Mouse (Mus musculus): ENCODE measurements at regions not wholly inside any gene's neighbourhood (a gene's known extent, or its start where the extent isn't known, plus 50 kb on each side); places are given as distances from the start of the nearest gene placed in this dataset.

GRCm38 (mm10) chr4:53264501-53264900 lies 104.8 kb upstream of the Abca1 start:
- no peak for TF ChIP-seq TCF12 (IDR thresholded peaks at IDR 0.05; ENCODE audit: low read depth, low read length)
- TF ChIP-seq RAD21 (IDR thresholded peaks at IDR 0.05; ENCODE audit: low read depth, low read length): no peak
- TF ChIP-seq ZKSCAN1 (IDR thresholded peaks at IDR 0.05; ENCODE audit: borderline replicate concordance, low read depth, low read length): no peak
- no peak for TF ChIP-seq CTCF (conservative IDR thresholded peaks at IDR 0.05 in 1 of 2, IDR thresholded peaks at IDR 0.05 in 1 of 2; ENCODE audit: low read depth in 2 of 2, low read length in 2 of 2)
